Mouse (Mus musculus): Measurements from ENCODE around the gene Jmjd4.

DNA sequence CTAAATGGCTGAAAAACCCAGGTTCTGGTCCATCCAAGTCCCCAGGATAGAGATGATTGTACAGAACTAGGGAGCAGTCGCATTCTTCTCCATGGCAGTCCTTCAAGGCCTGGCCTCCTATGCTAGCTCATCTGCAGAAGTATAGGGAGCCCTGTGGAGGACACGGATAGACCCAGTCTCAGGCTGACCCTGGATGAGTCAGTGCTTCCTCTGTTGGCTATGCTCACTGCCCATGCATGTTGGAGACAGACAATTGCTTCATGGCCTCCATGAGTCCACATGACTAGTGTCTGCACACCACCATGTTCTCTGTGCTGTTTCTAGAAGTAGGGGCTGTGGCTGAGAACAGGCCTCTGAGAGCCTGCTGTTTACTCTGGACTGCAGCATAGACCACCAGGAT lies 6.5 kb downstream of the Jmjd4 start:
- TF ChIP-seq CTCF (IDR thresholded peaks at IDR 0.05; ENCODE audit: extremely low read depth, insufficient read length, insufficient replicate concordance, low read depth, low read length) (no peak), POLR2A (IDR thresholded peaks at IDR 0.05; ENCODE audit: low read depth, low read length) (no peak)
